Mouse (Mus musculus): ENCODE measurements around the gene Tubgcp2.

The Tubgcp2 gene

GRCm38 (mm10) chr7:140047811-140048311 lies 11.4 kb upstream of the Tubgcp2 start:
- no peak for DNase-seq (ENCODE audit: low spot score)

GRCm38 (mm10) chr7:140045546-140045945 lies 9.1 kb upstream of the Tubgcp2 start:
- DNase-seq (ENCODE audit: low spot score): no peak

GRCm38 (mm10) chr7:140042728-140043127 lies 6.3 kb upstream of the Tubgcp2 start:
- no peak for DNase-seq (ENCODE audit: low spot score)

GRCm38 (mm10) chr7:140037171-140037555 lies 694 bp upstream of the Tubgcp2 start:
- no peak for DNase-seq (ENCODE audit: low spot score)

- DNase-seq (ENCODE audit: low spot score): no peak
Measured at GRCm38 (mm10) chr7:140035456-140035855, 1.0 kb downstream of the Tubgcp2 start.

- no peak for DNase-seq (ENCODE audit: low spot score)
Measured at GRCm38 (mm10) chr7:140033386-140033785, 3.1 kb downstream of the Tubgcp2 start.

- DNase-seq (ENCODE audit: low spot score): no peak
Measured at GRCm38 (mm10) chr7:140032366-140032765, 4.1 kb downstream of the Tubgcp2 start.

GRCm38 (mm10) chr7:140031771-140032170 lies 4.7 kb downstream of the Tubgcp2 start:
- no peak for DNase-seq (ENCODE audit: low spot score)

GRCm38 (mm10) chr7:140011336-140011735 lies 25.1 kb downstream of the Tubgcp2 start:
- no peak for DNase-seq (ENCODE audit: low spot score)

GRCm38 (mm10) chr7:140007781-140008180 lies 28.7 kb downstream of the Tubgcp2 start:
- DNase-seq (ENCODE audit: low spot score): no peak

- no peak for DNase-seq (ENCODE audit: low spot score)
Measured at GRCm38 (mm10) chr7:140006861-140007611, 29.4 kb downstream of the Tubgcp2 start.

GRCm38 (mm10) chr7:140004666-140005065 lies 31.8 kb downstream of the Tubgcp2 start:
- no peak for DNase-seq (ENCODE audit: low spot score)

GRCm38 (mm10) chr7:140001086-140001740 lies 35.3 kb downstream of the Tubgcp2 start:
- DNase-seq (ENCODE audit: low spot score): no peak

- DNase-seq (ENCODE audit: low spot score): no peak
Measured at GRCm38 (mm10) chr7:139998691-139999350, 37.6 kb downstream of the Tubgcp2 start.

GRCm38 (mm10) chr7:139994676-139995075 lies 41.8 kb downstream of the Tubgcp2 start:
- no peak for DNase-seq (ENCODE audit: low spot score)

GRCm38 (mm10) chr7:139994202-139994601 lies 42.3 kb downstream of the Tubgcp2 start:
- DNase-seq (ENCODE audit: low spot score): no peak

GRCm38 (mm10) chr7:139993532-139993931 lies 42.9 kb downstream of the Tubgcp2 start:
- DNase-seq (ENCODE audit: low spot score): no peak

GRCm38 (mm10) chr7:139992406-139992805 lies 44.1 kb downstream of the Tubgcp2 start, which contains the start of gene Adam8:
Gene Adam8 (minus strand): TSS chr7:139992562.
- no peak for DNase-seq (ENCODE audit: low spot score)

- DNase-seq (ENCODE audit: low spot score): no peak
Measured at GRCm38 (mm10) chr7:139990864-139991394, 45.5 kb downstream of the Tubgcp2 start.

- DNase-seq (ENCODE audit: low spot score): no peak
Measured at GRCm38 (mm10) chr7:139988272-139988671, 48.2 kb downstream of the Tubgcp2 start.

- DNase-seq (ENCODE audit: low spot score): no peak
Measured at GRCm38 (mm10) chr7:139984505-139984904, 52.0 kb downstream of the Tubgcp2 start.

- DNase-seq (ENCODE audit: low spot score): no peak
Measured at GRCm38 (mm10) chr7:139982058-139982457, 54.4 kb downstream of the Tubgcp2 start.

Measured in ovary, postnatal 10 days (tissue).